Mouse (Mus musculus) NIH3T3 (cell line): ENCODE results near the gene Kcnmb4.

Experiments used
- DNase-seq: peaks from one replicate; pipeline ENCODE4 v3.0.0-alpha.2; 2012; ENCODE audit warnings: low read depth

The Kcnmb4 gene

DNA sequence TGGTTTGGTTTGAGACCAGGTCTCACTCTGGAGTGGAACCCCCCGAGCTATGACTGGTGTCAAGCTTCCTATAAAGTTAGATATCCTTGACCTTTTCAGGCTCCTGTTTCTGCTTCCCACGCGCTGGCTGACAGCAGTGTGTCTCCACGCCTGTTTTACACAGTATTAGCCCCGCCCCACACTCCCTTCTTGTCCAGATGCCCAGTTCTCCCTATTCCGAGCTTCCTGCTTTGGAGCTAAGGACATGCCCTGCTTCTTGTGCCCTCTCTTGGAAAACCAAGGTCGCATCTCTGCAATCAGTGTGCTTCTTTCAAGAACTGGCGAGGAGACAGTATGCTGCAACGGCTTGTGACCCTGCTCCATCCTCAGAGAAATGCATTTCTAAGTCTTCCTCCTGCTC, 23.1 kb downstream of the Kcnmb4 start:
- peak; percentile 19 for DNase-seq

DNA sequence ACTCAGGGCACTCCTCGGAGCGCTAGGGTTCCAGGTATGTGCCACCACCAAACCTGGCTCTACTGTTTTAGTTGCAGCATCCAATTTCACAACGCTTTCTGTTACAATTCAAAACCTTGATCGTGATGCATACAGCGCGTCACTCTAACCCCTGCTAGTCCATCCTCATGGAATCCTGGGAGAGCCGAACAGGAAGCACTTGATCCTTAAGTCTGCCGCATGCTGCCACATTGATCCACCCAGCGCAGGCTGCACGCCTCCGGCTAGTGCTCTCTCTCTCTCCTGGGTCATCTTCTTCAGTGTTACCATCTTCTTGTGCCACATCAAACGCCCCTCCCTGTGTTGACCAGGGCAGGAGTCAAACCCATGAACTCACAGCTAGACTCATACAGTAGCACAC, 25.5 kb downstream of the Kcnmb4 start:
- DNase-seq: no peak

DNA sequence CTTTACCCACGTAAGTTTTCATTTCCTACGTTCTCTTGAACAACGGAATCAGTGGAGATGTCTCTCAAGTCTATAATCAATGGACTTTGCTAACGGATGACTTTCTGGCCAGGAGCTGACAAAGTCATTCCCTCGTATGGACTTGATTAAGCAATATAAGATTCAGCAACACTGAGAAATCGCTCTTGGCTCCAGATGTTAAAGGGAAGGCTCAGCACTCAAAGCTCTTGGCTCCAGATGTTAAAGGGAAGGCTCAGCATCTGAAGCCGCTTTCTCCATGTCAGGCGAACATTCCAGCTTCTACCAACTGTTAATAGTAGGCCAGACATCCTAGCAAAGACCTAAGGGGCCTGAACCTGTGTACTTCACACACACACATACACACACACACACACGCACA, 26.5 kb downstream of the Kcnmb4 start:
- peak; percentile 49 for DNase-seq

GRCm38 (mm10) chr10:116446040-116446439, 27.6 kb downstream of the Kcnmb4 start:
- no peak for DNase-seq

DNA sequence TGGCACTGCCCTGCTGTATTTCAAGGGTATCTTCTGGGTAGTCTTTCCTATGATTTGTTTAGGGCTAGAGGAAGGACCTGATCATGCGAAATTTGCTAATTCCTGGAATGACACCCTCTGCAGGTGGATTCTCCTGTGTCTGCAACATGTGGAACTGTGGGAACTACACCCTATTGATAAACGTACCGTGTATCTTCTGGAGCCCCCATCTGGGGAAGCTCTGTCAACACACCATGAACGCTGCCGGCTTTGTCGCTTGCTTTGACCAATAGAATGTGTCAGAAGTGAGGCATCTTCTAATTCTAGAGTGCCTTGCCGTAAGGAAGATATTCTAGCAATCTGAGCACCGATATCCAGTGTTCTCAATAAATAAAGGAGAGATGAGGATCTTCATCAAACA, 28.9 kb downstream of the Kcnmb4 start:
- no peak for DNase-seq

DNA sequence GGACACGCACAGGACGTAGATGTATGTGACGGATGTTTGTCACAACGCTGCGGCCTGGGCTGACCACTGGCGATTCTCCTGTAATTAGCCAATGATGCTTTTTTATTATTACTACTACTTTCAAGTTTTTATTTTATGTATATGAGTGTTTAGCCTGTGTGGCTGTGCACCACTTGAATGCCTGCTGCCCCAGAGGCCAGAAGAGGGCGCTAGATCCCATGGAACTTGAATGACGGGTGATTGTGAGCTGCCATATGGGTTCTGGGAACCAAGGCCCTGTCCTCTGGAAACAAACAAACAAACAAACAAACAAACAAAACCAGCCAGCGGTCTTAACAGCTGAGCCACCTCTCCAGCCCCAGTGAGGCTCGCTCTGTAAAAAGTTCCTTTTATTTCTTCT, 29.3 kb downstream of the Kcnmb4 start:
- DNase-seq: no peak

DNA sequence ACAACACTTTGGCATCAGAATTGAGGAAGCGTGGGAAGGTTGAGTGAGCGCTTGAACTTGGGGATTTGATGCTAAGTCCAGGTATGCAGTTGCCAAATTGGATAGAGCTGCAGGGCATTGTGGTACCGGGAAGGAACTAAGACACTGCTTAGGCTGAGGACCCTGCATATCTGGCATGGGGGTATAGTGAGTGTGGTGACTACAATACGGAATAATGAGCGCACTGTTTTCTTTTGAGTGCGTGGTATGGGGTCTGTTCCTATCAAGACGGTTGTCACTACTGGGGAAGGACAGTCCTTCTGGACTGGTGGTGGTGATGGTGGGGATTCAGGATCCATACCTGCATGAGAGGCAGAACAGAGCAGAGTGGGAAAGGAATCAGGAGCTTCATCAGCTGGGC, 32.7 kb downstream of the Kcnmb4 start:
- no peak for DNase-seq

GRCm38 (mm10) chr10:116440088-116440487, 33.6 kb downstream of the Kcnmb4 start:
- DNase-seq: no peak

DNA sequence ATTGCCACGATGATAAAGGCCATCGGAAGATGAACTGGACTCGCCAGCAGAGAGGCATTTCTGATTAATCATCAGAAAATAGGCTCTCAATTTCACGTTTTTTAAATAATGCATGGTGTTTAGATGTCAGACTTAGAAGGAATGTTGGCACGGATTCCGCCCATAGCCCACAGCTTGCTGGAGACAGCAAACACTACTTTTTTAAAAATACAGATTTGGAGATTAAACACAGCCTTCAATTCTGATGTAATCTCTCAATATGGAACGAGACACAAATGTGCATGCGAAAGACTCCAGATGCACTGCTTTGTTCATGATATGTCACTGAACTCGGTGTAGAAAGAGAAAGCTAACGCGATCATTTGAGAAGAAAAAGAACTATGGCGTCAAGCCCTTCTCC, 38.2 kb downstream of the Kcnmb4 start:
- peak; percentile 46 for DNase-seq

DNA sequence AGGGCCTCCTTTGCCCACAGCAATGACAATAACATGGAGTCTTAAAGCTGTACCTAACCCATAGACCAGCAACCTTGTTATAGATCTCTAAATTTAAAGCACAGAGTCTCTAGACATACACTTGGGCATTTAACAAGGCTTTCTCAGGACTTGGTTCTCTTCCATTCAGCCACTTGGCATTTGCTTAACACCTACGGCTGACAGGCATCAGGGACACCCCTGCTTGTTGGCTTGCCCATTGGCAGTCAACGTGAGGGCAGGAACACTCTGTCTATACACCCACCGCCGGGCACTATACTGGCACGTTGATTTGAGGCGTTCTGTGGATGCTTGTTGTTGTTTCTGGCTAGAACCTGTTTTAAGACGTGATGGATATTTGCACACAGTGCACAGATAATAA, 41.3 kb downstream of the Kcnmb4 start:
- DNase-seq: no peak

- no peak for DNase-seq
These were observed 45.5 kb downstream of the Kcnmb4 start for GRCm38 (mm10) chr10:116428026-116428780.

DNA sequence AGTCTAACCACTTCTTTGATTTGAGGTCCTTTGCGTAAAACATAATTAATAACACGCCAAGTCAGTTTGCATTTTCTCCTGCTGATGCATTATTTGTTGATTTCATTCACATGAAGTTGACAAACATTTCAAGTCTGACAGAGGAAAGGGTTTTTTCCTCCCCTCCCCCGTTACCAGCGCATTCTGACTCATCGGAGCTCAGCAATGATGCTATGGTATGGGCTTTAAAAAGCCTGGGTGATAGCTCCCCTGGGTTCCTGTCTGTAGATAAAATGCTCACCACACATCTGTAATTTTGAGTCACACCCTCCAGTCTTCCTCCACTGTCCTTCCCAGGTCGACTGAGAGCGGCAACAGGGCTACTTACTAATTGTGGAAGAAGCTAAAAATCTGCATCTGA, 47.5 kb downstream of the Kcnmb4 start:
- peak; percentile 46 for DNase-seq

GRCm38 (mm10) chr10:116424921-116425320, 48.8 kb downstream of the Kcnmb4 start:
- DNase-seq: peak; percentile 60

GRCm38 (mm10) chr10:116422551-116422950, 51.1 kb downstream of the Kcnmb4 start:
- no peak for DNase-seq

DNA sequence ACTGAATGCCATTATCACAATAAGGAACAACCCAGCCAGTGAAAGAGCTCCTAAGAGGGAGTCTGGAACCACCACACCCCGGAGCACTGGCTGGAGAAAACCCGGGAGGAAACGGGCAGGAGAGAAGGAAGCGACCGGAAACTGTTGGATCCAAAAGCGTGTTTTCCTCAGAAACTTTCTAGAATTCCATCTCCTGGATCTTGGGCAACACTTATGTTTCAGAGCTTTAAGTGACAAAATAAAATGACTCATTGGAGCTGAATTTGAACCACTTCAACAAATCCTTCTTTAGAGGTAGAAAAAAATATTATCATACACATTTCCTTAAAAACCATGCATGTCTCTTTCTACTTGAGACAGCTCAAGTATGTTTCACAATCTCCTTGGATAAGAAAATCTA, 52.7 kb downstream of the Kcnmb4 start:
- no peak for DNase-seq

- DNase-seq: no peak
These were observed 55.5 kb downstream of the Kcnmb4 start for GRCm38 (mm10) chr10:116418121-116418726.

GRCm38 (mm10) chr10:116416726-116417125, 57.0 kb downstream of the Kcnmb4 start:
- no peak for DNase-seq

- no peak for DNase-seq
These were observed 57.5 kb downstream of the Kcnmb4 start for GRCm38 (mm10) chr10:116416142-116416541.

DNA sequence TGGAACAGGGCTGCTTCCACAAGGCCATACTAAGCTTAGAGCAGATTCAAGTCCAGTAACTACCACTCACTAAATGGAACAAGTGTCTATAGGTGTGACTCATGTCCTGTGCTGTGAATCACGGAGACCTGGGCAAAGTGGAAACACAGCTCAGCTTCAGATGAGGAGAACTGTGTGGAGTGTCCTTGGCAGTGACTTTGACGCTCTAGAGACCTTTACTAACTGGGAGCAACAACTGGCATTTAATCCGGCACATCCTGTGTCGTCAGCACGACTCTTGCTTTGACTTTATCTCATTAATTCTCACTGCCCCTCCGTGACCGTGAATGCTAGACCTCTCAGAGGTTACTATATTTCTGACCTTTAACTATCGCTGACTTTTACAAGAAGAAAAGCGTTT, 62.9 kb downstream of the Kcnmb4 start:
- no peak for DNase-seq

DNA sequence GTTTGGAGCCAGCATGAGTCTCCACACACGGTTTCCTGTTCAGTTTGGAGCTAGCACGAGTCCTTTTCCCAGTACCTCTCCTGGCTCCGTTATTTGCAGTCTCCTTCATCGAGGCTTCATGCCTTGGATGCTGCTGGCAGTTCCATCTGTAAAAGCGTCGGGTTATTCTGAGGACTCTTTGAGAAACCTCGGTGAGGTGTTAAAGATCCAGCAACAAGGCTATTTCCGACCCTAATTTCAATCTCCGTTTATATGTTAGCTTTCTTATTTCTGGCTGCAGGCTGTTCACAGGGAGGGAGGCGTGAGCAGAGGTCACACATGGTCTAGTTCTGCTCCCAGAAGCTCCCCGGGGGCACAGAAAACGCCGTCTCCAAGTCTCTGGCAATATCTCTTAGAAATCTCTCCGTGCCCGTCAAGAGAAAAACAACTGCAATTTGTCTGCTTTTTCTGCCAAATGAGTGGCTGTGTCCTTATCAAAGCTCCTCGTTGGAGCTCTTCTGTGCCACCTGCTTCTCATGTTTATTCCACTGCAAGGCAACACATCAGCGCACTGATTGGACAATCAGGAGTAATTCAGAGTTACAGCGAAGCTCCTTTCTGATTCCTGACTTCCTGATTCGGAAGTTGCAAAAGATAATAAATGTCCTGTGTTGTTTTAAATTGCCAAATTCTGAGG, 65.9 kb downstream of the Kcnmb4 start:
- DNase-seq: no peak

- DNase-seq: no peak
These were observed 68.7 kb downstream of the Kcnmb4 start for GRCm38 (mm10) chr10:116405011-116405410.

DNA sequence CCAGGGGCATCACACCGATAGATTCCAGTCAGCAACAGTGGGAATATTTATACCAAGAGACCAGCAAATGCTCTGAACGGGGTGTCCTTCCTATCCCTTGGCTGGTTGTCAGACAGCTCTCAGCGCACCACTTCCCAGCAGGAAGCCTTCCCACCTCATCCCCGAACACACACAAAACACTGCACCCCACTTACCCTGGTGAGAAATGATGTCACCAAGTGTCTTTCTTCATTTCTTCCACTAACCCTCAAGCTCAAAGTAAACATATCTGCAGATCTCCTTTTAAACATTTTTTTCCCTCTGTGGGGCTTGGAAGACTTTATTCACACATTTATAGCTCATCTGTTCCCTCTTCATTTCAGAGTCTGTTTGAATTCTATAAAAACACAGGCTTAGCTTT, 70.0 kb downstream of the Kcnmb4 start:
- DNase-seq: no peak

GRCm38 (mm10) chr10:116402742-116403425, 70.8 kb downstream of the Kcnmb4 start:
- DNase-seq: no peak
